Mouse (Mus musculus) layer of hippocampus, postnatal 14 days (tissue): ENCODE results near the gene Cela1. TPM values are rescaled to one million over a fixed set of nuclear protein-coding genes. Genes with fewer than 3 reads are reported as not detected.

Source experiments
- DNase-seq, 2 experiments: peaks; one replicate each; pipeline ENCODE4 v3.0.0; 2021 to 2022; ENCODE audit warnings: low spot score in 2 of 2, mixed read lengths in 1 of 2
- total RNA-seq, 2 experiments: library from RNA; stranded (reverse); gene quantifications; 2 replicates each; pipeline ENCODE4 v1.2.3; 2021

The Cela1 gene
- total RNA-seq, 2 experiments from 2014 or later = 1.7 to 1.9 TPM

DNA sequence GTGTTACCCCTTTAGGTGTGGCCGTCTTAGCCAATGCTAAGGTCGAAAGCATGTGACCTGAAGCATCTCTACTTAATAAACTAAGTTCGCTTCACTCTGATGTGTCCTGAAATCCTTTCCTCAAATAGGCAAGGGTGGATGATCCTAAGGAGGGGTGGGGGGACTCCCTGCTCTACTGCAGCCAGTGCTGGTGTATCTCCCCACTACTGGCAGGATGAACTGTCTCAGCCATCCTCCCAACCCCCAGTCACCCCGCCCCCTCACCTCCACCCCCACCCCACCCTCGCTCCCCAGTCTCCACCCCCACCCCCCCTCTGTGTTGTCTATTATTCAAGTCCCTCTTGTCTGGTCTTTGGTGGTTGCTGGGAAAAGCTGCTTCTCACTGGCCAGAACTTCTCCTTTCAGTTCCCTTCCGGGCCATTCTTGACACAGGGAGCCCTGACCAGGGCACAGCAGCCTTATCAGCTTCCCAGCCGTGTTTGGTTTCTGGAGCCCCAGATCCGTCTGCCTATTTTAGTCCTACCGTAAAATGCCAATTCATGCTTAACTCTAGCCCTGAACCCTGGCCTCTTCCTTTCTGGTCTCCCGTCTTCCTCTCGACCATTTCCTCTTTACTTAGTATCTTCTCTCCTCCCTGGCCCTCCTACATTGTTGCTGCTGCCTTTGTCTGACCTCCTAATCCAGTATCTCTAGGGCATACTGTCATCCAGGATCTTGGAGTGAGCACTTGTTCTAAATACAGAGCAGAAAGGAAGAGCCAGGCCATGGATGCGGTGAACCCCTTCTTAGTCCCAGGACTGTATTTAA is 13.9 kb downstream of the Cela1 start:
- no peak for DNase-seq

DNA sequence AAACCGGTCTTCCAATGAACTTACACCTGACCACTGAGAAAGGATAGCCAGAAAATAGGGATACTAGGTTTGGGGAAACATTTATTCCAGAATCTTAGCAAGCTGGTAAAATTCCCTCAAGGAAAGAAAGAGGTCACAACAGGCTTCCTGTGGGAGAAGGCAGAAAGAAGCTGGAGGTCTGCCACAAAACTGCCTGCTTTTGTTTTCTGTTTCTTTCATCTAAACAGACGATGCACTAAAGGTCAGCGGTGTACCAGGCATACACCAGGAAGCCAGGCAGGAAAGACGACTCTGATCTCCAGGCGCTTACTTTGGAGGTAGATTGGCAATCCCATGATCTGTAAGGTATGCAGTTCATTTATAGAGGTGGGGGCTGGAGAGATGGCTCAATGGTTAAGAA is 16.9 kb downstream of the Cela1 start:
- no peak for DNase-seq

GRCm38 (mm10) chr15:100670004-100670403 is 17.7 kb downstream of the Cela1 start:
- no peak for DNase-seq

DNA sequence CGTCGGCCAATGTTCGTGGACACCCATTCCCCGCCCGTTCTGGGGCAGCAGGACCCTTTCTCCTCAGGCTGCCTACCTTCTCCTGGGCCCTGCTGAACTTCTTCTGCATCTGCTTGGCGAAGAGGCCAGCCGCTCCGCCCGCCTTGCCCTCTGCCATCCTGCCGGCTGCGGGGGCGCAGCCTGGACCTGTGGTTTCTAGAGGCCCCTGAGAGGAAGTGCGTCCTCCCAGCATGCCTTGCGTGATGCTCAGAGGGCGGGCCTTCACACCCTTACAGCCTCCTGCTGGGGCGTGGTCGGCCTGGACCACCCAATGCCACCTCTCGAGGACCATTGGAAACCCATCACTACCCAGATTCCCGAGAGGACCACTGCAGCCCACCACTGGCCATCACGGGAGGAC is 18.4 kb downstream of the Cela1 start, which contains the start of gene Bin2:
TSS of gene Bin2 (minus strand) at position 217 of the 400 bp plus-strand sequence.
- no peak for DNase-seq

- DNase-seq = no peak
Measured at GRCm38 (mm10) chr15:100667871-100668545, 19.7 kb downstream of the Cela1 start.

GRCm38 (mm10) chr15:100667420-100667819 is 20.3 kb downstream of the Cela1 start:
- DNase-seq = no peak

DNA sequence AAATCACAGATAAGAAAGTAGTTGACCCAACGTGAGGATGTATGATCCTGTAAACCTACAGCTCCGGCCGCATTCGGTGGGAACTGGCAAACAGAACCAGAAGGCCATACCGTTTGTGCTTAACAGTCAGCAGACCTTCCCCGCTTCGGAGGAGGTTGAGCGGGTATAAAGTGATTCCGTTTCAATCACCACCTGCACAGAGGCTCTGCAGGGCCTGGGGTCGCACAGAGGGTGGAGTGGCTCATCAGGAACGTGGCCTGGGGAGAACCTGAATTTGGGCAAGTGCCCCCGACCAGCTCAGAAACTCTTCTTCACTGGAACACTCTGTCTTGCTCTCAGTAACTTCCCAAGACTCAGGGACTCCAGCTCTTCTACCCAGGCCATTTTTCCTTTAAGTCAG is 20.9 kb downstream of the Cela1 start:
- DNase-seq = no peak

- DNase-seq = no peak
Measured at GRCm38 (mm10) chr15:100666219-100666696, 21.5 kb downstream of the Cela1 start.

DNA sequence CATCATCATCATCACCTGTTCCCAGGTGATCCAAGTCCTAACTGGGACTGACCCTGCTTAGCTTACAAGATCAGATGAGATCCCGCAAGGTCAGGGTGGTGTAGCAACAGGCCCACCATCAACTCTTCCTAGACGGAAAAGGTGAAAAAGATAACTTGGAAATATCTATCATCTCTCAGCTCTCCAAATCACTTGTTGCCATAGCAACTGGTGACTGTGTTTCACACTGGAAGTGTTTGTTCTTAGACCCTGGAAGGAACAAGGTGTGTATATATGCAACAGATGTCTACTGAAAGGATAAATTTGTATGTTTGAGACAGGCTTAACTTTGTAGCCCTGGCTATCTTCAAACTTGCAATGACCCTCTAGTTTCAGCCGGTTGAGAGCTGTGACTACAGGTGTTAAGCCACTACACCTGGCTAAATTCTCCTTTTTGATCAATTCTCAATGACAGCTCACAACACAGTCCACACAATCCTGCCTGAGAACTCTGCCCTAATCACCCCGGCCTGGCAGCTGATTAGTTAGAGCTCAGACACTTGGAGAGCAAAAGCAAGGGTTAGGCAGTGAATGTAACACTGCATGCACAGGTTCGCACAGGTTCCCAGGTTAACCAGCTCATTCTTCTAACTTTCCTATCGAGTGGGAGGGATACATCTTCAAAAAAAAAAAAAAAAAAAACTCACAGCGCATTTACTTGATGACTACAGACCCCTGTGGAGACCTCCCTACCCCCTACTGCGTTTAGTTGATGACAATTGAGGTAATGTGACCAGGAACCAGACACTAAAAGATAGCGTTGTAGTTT is 22.1 kb downstream of the Cela1 start:
- DNase-seq = no peak

DNA sequence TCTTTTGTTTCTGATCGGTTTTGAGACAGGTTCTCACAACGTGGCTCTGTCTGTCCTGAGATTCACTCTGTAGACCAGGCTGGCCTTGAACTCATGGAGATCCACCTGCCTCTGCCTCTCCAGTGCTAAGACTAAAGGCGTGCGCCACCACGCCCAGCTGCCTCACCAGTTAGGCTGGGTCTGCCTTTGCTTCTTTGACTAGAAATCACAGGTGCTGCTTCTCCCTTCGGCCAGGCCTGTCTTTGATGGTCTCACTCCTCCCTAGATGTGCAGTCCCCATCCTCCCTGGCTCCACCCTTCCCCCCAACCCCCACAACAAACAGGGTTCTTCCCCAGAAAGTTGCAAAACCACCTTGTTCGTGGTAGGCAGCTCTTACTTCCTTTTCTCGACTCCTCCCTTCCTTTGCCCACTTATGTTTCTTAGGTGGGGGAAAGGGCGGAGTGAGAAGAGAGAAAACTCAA is 22.9 kb downstream of the Cela1 start:
- no peak for DNase-seq

- DNase-seq = no peak
Measured at GRCm38 (mm10) chr15:100660805-100661204, 26.9 kb downstream of the Cela1 start.

- peak in 1 of 2 experiments; percentile 40 for DNase-seq
Measured at GRCm38 (mm10) chr15:100660306-100660705, 27.4 kb downstream of the Cela1 start.

- DNase-seq = no peak
Measured at GRCm38 (mm10) chr15:100655201-100655600, 32.5 kb downstream of the Cela1 start.

DNA sequence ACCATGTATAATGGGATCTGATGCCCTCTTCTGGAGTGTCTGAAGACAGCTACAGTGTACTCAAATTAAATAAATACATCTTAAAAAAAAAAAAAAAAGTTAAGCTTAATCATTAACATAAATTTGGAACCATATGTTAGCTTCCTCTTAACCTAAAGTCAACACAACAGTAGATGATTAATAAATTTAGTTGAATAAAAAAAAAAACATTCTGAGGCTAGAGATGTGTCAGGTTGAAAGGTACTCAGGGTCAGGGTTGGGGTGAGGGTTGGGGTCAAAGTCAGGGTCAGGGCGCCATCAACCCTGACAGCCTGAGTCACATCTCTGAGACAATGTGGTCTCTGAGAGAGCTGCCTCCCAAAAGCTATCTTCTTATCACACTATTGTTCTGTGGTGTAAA is 33.5 kb downstream of the Cela1 start:
- no peak for DNase-seq

GRCm38 (mm10) chr15:100651610-100652009 is 36.1 kb downstream of the Cela1 start:
- DNase-seq = no peak

- DNase-seq = no peak
Measured at GRCm38 (mm10) chr15:100650111-100650510, 37.6 kb downstream of the Cela1 start.

DNA sequence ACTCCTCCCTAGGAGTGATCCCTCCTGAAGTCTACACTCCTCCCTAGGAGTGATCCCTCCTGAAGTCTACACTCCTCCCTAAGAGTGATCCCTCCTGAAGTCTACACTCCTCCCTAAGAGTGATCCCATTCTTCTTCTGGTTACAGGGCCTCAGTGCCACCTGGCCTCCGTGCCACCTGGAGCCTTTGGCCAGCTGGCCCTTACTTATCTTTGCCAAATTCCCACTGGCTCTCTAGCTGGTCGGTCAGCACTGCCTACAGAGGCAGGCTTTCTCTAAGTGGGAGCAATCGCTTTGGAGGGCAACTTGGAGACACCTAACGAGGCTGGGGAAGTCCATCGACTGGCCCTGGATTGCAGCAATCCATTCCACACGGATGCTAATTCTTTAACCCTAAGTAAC is 41.6 kb downstream of the Cela1 start:
- DNase-seq = no peak

- no peak for DNase-seq
Measured at GRCm38 (mm10) chr15:100642451-100642850, 45.3 kb downstream of the Cela1 start.

DNA sequence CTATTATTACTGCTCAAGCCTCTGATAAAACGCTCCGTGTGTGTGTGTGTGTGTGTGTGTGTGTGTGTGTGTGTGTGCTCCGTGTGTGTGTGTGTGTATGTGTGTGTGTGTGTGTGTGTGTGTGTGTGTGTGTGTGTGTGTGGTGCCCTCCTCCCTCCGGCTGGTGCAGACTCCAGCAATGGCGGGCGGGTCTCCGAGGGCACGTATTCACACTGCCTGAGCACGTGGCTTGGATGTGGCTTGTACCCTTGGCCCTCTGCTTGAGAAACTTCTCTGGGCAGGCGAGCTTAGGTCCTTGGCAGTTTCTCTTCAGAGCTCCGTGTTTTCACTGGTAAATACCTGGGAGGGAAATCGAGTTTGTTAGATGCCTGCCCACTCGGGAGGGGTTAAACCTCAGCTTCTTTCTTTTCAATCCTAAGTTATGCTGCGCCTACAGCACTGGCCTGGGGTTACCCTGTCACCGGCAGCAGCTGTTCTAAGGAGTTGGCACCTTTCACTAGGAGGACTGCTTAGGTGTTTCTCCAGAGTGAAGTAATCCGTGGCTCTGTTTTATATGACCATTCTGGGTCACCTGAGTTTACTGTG is 46.4 kb downstream of the Cela1 start:
- no peak for DNase-seq

- no peak for DNase-seq
Measured at GRCm38 (mm10) chr15:100639972-100640750, 47.6 kb downstream of the Cela1 start.
